Comparison of ENCODE assay signal across 16 mouse cellular contexts in the genomic region with DNA sequence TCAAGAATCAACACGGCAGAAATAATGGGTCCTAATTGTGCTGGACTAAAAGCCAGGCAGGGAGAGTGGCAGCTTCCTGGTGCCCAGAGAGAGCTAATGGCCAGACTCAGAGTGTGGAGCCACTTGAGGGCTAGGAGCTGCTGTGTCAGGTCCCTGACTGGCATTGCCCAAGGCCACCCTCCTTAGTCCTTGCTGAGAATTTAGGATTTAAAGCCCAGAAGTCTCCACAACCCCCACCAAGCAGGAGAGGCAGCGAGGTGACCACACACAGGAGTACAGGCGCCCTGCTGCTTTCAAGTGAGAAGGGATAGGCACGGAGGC.
A peak's percentile ranks its signal among the peaks of the same experiment; 100 is the strongest.
DNase-seq lines count a peak whose midpoint lies in the region; ATAC-seq lines count a peak whose summit lies in the region.
"Had no signal": no experiment of that assay in that cellular context is flagged by ENCODE, and none has a peak within 500 bp of the region (broad histone marks: within the 10 kb centered on the region; RNA-seq: fewer than 3 reads in every experiment).

No protein-coding gene starts in this region.

- no peak overlapping the region for H3K9ac ChIP-seq in forebrain, embryonic 15.5 days (replicated peaks)
- H3K9ac ChIP-seq in hindbrain, embryonic 15.5 days = no peak overlapping the region
- 0 out of 2 replicates have a peak overlapping the region, but pooled peaks have one; percentile 27 for H3K9ac ChIP-seq in midbrain, embryonic 15.5 days
- H3K9ac ChIP-seq: lung, embryonic 14.5 days had no signal

- peaks cover 29% of the 10 kb centered on the region for H3K4me1 ChIP-seq in embryonic facial prominence, embryonic 10.5 days
- peaks cover 23% of the 10 kb centered on the region for H3K4me1 ChIP-seq in forebrain, embryonic 15.5 days
- peaks cover 26% of the 10 kb centered on the region for H3K4me1 ChIP-seq in hindbrain, embryonic 15.5 days (replicated peaks)
- H3K4me1 ChIP-seq in midbrain, embryonic 15.5 days = peaks cover 32% of the 10 kb centered on the region

- ATAC-seq in forebrain, embryonic 15.5 days (replicated peaks) = peak; percentile 59
- 0 out of 2 replicates have a peak, but pooled peaks have one; percentile 20 for ATAC-seq in hindbrain, embryonic 15.5 days (ENCODE audit: low FRiP score, low read depth)
- peak; percentile 50 for ATAC-seq in midbrain, embryonic 15.5 days (replicated peaks)
- ATAC-seq in inflammation-experienced regulatory T-cells, adult 6 months = no peak

- DNase-seq in embryonic facial prominence, embryonic 10.5 days (ENCODE audit: low spot score) = no peak
- DNase-seq in cerebellum, postnatal 14 days = no peak
- no peak for DNase-seq in embryo, embryonic 10.5 days (ENCODE audit: low spot score)
- DNase-seq in kidney, postnatal 25 days = no peak
- DNase-seq: adrenal gland, adult 8-10 months; cerebellum, adult 11 months; gastrocnemius, postnatal 25 days; right cerebral cortex, adult 18-20 months; thymus, adult 2 months had no signal

- peak overlapping the region; percentile 57 for H3K27ac ChIP-seq in embryonic facial prominence, embryonic 10.5 days (replicated peaks)
- H3K27ac ChIP-seq in forebrain, embryonic 15.5 days (replicated peaks) = peak overlapping the region; percentile 91
- peak overlapping the region; percentile 82 for H3K27ac ChIP-seq in hindbrain, embryonic 15.5 days (replicated peaks)
- H3K27ac ChIP-seq in midbrain, embryonic 15.5 days = peak overlapping the region; percentile 94
- H3K27ac ChIP-seq: macrophage had no signal

- no peaks in the 10 kb centered on the region for H3K9me3 ChIP-seq in embryonic facial prominence, embryonic 10.5 days
- H3K9me3 ChIP-seq in forebrain, embryonic 15.5 days = no peaks in the 10 kb centered on the region
- H3K9me3 ChIP-seq in hindbrain, embryonic 15.5 days = no peaks in the 10 kb centered on the region
- no peaks in the 10 kb centered on the region for H3K9me3 ChIP-seq in midbrain, embryonic 15.5 days

- no peak overlapping the region for H3K4me3 ChIP-seq in embryonic facial prominence, embryonic 10.5 days
- H3K4me3 ChIP-seq in forebrain, embryonic 15.5 days = 0 out of 2 replicates have a peak overlapping the region, but pooled peaks have one; percentile 7
- no peak overlapping the region for H3K4me3 ChIP-seq in hindbrain, embryonic 15.5 days
- no peak overlapping the region for H3K4me3 ChIP-seq in midbrain, embryonic 15.5 days

- no peaks in the 10 kb centered on the region; the same call in none of the 2 replicates for H3K27me3 ChIP-seq in embryonic facial prominence, embryonic 10.5 days (replicated peaks; ENCODE audit: low read depth, poor library complexity, severe bottlenecking)
- peaks cover 21% of the 10 kb centered on the region; the same call in 1 of the 2 replicates for H3K27me3 ChIP-seq in forebrain, embryonic 15.5 days
- H3K27me3 ChIP-seq in hindbrain, embryonic 15.5 days = 0 out of 2 replicates have a peak, but pooled peaks cover 7% of the 10 kb centered on the region
- H3K27me3 ChIP-seq in midbrain, embryonic 15.5 days (replicated peaks) = 0 out of 2 replicates have a peak, but pooled peaks cover 3% of the 10 kb centered on the region

- H3K36me3 ChIP-seq in embryonic facial prominence, embryonic 10.5 days (replicated peaks) = no peaks in the 10 kb centered on the region
- H3K36me3 ChIP-seq in forebrain, embryonic 15.5 days = no peaks in the 10 kb centered on the region
- no peaks in the 10 kb centered on the region for H3K36me3 ChIP-seq in hindbrain, embryonic 15.5 days
- H3K36me3 ChIP-seq in midbrain, embryonic 15.5 days (replicated peaks) = no peaks in the 10 kb centered on the region

- H3K4me2 ChIP-seq in forebrain, embryonic 15.5 days (replicated peaks) = peak overlapping the region; percentile 37
- peak overlapping the region; percentile 40 for H3K4me2 ChIP-seq in hindbrain, embryonic 15.5 days
- H3K4me2 ChIP-seq in midbrain, embryonic 15.5 days = peak overlapping the region; percentile 45
- H3K4me2 ChIP-seq: liver, embryonic 11.5 days; lung, embryonic 14.5 days had no signal

- 56% methylated on average over 4 of the region's 4 CpGs for WGBS in embryonic facial prominence, embryonic 10.5 days
- 23% methylated on average over 4 of the region's 4 CpGs for WGBS in forebrain, embryonic 15.5 days
- 29% methylated on average over 4 of the region's 4 CpGs for WGBS in hindbrain, embryonic 15.5 days
- WGBS in midbrain, embryonic 15.5 days = 24% methylated on average over 4 of the region's 4 CpGs
